Mouse (Mus musculus): ENCODE measurements around the gene Dennd2a. TPM values are rescaled to one million over a fixed set of nuclear protein-coding genes. Genes with fewer than 3 reads are reported as not detected.

The Dennd2a gene
- polyA plus RNA-seq, 1 experiment = 8.4 TPM

GRCm38 (mm10) chr6:39497165-39497564 lies 60.5 kb downstream of the Dennd2a start:
- H3K4me3 ChIP-seq = no peak overlapping the region
- H3K36me3 ChIP-seq (ENCODE audit: control insufficient read depth, insufficient read depth) = peaks cover 3% of the 10 kb centered on the region
- no peak for TF ChIP-seq SRF (IDR thresholded peaks at IDR 0.05; ENCODE audit: control insufficient read depth, insufficient read length, low read depth)
- no peak for TF ChIP-seq POLR2A (IDR thresholded peaks at IDR 0.05; ENCODE audit: insufficient read length, low read depth)
- TF ChIP-seq POLR2AphosphoS2 (IDR thresholded peaks at IDR 0.05; ENCODE audit: insufficient read length, low read depth) = no peak
- H3K4me2 ChIP-seq (ENCODE audit: low read depth) = no peak overlapping the region
- no peak overlapping the region for H3ac ChIP-seq (ENCODE audit: control insufficient read depth, insufficient read length)
- H3K79me2 ChIP-seq (ENCODE audit: control insufficient read depth, insufficient read depth) = no peaks in the 10 kb centered on the region
- H3K27me3 ChIP-seq (ENCODE audit: control insufficient read depth, insufficient read depth, insufficient read length) = no peaks in the 10 kb centered on the region

GRCm38 (mm10) chr6:39493129-39493714 lies 64.4 kb downstream of the Dennd2a start:
- H3ac ChIP-seq (ENCODE audit: control insufficient read depth, insufficient read length) = no peak overlapping the region
- H3K27me3 ChIP-seq (ENCODE audit: control insufficient read depth, insufficient read depth, insufficient read length) = no peaks in the 10 kb centered on the region
- TF ChIP-seq CEBPB (IDR thresholded peaks at IDR 0.05; ENCODE audit: insufficient read depth, poor library complexity, severe bottlenecking) = no peak
- TF ChIP-seq USF1 (IDR thresholded peaks at IDR 0.05; ENCODE audit: low read depth) = no peak
- TF ChIP-seq MAX (IDR thresholded peaks at IDR 0.05; ENCODE audit: low read depth) = no peak
- no peak for TF ChIP-seq MYOG (IDR thresholded peaks at IDR 0.05; ENCODE audit: control insufficient read depth in 1 of 3, insufficient read depth in 1 of 3, insufficient read length in 2 of 3, low read depth in 2 of 3)
- no peak for TF ChIP-seq TCF12 (IDR thresholded peaks at IDR 0.05; ENCODE audit: insufficient read depth, poor library complexity, severe bottlenecking)
- no peak overlapping the region for H3K4me2 ChIP-seq (ENCODE audit: low read depth)
- no peaks in the 10 kb centered on the region for H3K36me3 ChIP-seq (ENCODE audit: control insufficient read depth, insufficient read depth)
- H3K79me2 ChIP-seq (ENCODE audit: control insufficient read depth, insufficient read depth) = no peaks in the 10 kb centered on the region
- H3K4me3 ChIP-seq = no peak overlapping the region

GRCm38 (mm10) chr6:39492161-39492560 lies 65.5 kb downstream of the Dennd2a start:
- no peaks in the 10 kb centered on the region for H3K79me2 ChIP-seq (ENCODE audit: control insufficient read depth, insufficient read depth)
- no peaks in the 10 kb centered on the region for H3K27me3 ChIP-seq (ENCODE audit: control insufficient read depth, insufficient read depth, insufficient read length)
- H3ac ChIP-seq (ENCODE audit: control insufficient read depth, insufficient read length) = no peak overlapping the region
- no peak overlapping the region for H3K4me2 ChIP-seq (ENCODE audit: low read depth)
- H3K4me3 ChIP-seq = no peak overlapping the region
- H3K36me3 ChIP-seq (ENCODE audit: control insufficient read depth, insufficient read depth) = peaks cover 4% of the 10 kb centered on the region
- TF ChIP-seq POLR2A (IDR thresholded peaks at IDR 0.05; ENCODE audit: insufficient read length, low read depth) = no peak
- TF ChIP-seq SRF (IDR thresholded peaks at IDR 0.05; ENCODE audit: control insufficient read depth, insufficient read length, low read depth) = no peak
- no peak for TF ChIP-seq MYOG (IDR thresholded peaks at IDR 0.05; ENCODE audit: control insufficient read depth in 1 of 3, insufficient read depth in 1 of 3, insufficient read length in 2 of 3, low read depth in 2 of 3)
- TF ChIP-seq TCF12 (IDR thresholded peaks at IDR 0.05; ENCODE audit: insufficient read depth, poor library complexity, severe bottlenecking) = no peak
- TF ChIP-seq MAX (IDR thresholded peaks at IDR 0.05; ENCODE audit: low read depth) = no peak
- no peak for TF ChIP-seq E2F4 (IDR thresholded peaks at IDR 0.05; ENCODE audit: insufficient read depth)
- TF ChIP-seq USF1 (IDR thresholded peaks at IDR 0.05; ENCODE audit: low read depth) = no peak
- TF ChIP-seq CEBPB (IDR thresholded peaks at IDR 0.05; ENCODE audit: insufficient read depth, poor library complexity, severe bottlenecking) = no peak

- no peak overlapping the region for H3K4me3 ChIP-seq
- H3K36me3 ChIP-seq (ENCODE audit: control insufficient read depth, insufficient read depth) = peaks cover 10% of the 10 kb centered on the region
- no peaks in the 10 kb centered on the region for H3K27me3 ChIP-seq (ENCODE audit: control insufficient read depth, insufficient read depth, insufficient read length)
- H3K4me2 ChIP-seq (ENCODE audit: low read depth) = no peak overlapping the region
- H3ac ChIP-seq (ENCODE audit: control insufficient read depth, insufficient read length) = no peak overlapping the region
- TF ChIP-seq REST (IDR thresholded peaks at IDR 0.05; ENCODE audit: insufficient read depth, insufficient read length) (no peak), CEBPB (IDR thresholded peaks at IDR 0.05; ENCODE audit: insufficient read depth, poor library complexity, severe bottlenecking) (no peak), POLR2AphosphoS2 (IDR thresholded peaks at IDR 0.05; ENCODE audit: insufficient read length, low read depth) (no peak), TCF12 (IDR thresholded peaks at IDR 0.05; ENCODE audit: insufficient read depth, poor library complexity, severe bottlenecking) (no peak), MAX (IDR thresholded peaks at IDR 0.05; ENCODE audit: low read depth) (no peak), POLR2A (IDR thresholded peaks at IDR 0.05; ENCODE audit: insufficient read length, low read depth) (no peak), TCF3 (IDR thresholded peaks at IDR 0.05; ENCODE audit: insufficient read length, low read depth) (no peak), SRF (IDR thresholded peaks at IDR 0.05; ENCODE audit: control insufficient read depth, insufficient read length, low read depth) (no peak), E2F4 (IDR thresholded peaks at IDR 0.05; ENCODE audit: insufficient read depth) (no peak)
- no peaks in the 10 kb centered on the region for H3K79me2 ChIP-seq (ENCODE audit: control insufficient read depth, insufficient read depth)
These were observed 66.5 kb downstream of the Dennd2a start for GRCm38 (mm10) chr6:39491203-39491602.

- Histone ChIP-seq H3K79me2 (ENCODE audit: control insufficient read depth, insufficient read depth) (no peaks in the 10 kb centered on the region), H3ac (ENCODE audit: control insufficient read depth, insufficient read length) (no peak overlapping the region), H3K4me2 (ENCODE audit: low read depth) (no peak overlapping the region), H3K36me3 (ENCODE audit: control insufficient read depth, insufficient read depth) (peaks cover 10% of the 10 kb centered on the region), H3K4me3 (no peak overlapping the region), H3K27me3 (ENCODE audit: control insufficient read depth, insufficient read depth, insufficient read length) (no peaks in the 10 kb centered on the region)
- TF ChIP-seq TCF12 (IDR thresholded peaks at IDR 0.05; ENCODE audit: insufficient read depth, poor library complexity, severe bottlenecking) = no peak
- TF ChIP-seq MYOG (IDR thresholded peaks at IDR 0.05; ENCODE audit: control insufficient read depth in 1 of 3, insufficient read depth in 1 of 3, insufficient read length in 2 of 3, low read depth in 2 of 3) = no peak
- TF ChIP-seq USF1 (IDR thresholded peaks at IDR 0.05; ENCODE audit: low read depth) = no peak
- TF ChIP-seq E2F4 (IDR thresholded peaks at IDR 0.05; ENCODE audit: insufficient read depth) = no peak
- no peak for TF ChIP-seq CEBPB (IDR thresholded peaks at IDR 0.05; ENCODE audit: insufficient read depth, poor library complexity, severe bottlenecking)
- no peak for TF ChIP-seq TCF3 (IDR thresholded peaks at IDR 0.05; ENCODE audit: insufficient read length, low read depth)
- no peak for TF ChIP-seq POLR2A (IDR thresholded peaks at IDR 0.05; ENCODE audit: insufficient read length, low read depth)
These were observed 69.4 kb downstream of the Dennd2a start for GRCm38 (mm10) chr6:39488292-39488691.
